Mouse (Mus musculus): ENCODE results near the gene Tspan5.

Tspan5 gene

GRCm38 (mm10) chr3:138936780-138937179 is 194.8 kb downstream of the Tspan5 start:
- no peak for DNase-seq (ENCODE audit: low read depth, low spot score)

GRCm38 (mm10) chr3:138937241-138937640 is 195.2 kb downstream of the Tspan5 start:
- no peak for DNase-seq (ENCODE audit: low read depth, low spot score)

- no peak for DNase-seq (ENCODE audit: low read depth, low spot score)
These were observed 199.6 kb downstream of the Tspan5 start for GRCm38 (mm10) chr3:138941604-138942003.

GRCm38 (mm10) chr3:138945516-138945915 is 203.5 kb downstream of the Tspan5 start:
- no peak for DNase-seq (ENCODE audit: low read depth, low spot score)

GRCm38 (mm10) chr3:138949081-138949480 is 207.1 kb downstream of the Tspan5 start:
- no peak for DNase-seq (ENCODE audit: low read depth, low spot score)

GRCm38 (mm10) chr3:138955220-138955619 is 213.2 kb downstream of the Tspan5 start:
- DNase-seq (ENCODE audit: low read depth, low spot score) = no peak
